In the genomic region with DNA sequence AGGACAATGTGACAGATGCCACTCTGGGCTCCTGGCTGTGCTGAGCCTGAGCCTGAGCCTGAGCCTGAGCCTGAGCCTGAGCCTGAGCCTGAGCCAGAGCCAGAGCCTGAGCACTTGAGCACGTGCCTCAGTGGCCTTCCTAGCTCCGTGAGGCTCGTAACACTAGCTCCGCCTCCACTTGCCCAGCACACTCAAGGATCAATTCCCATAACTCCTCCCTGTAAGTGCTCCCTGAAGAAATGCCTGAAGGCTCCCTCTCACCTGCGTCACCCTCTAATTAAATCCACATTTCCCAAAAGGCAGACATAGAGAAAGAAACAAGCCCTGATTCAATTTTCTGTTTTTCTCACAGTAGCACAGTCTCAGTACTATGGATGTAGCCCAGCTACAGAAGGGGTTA, we compare ENCODE assay signal across 30 mouse cellular contexts. TPM values are rescaled to one million over a fixed set of nuclear protein-coding genes. Genes with fewer than 3 reads are reported as not detected.
DNase-seq lines count a peak whose midpoint lies in the region; ATAC-seq lines count a peak whose summit lies in the region.
"Had no signal": no experiment of that assay in that cellular context is flagged by ENCODE, and none has a peak within 500 bp of the region (broad histone marks: within the 10 kb centered on the region; RNA-seq: fewer than 3 reads in every experiment).

No protein-coding gene starts in this region.

- WGBS in limb, embryonic 12.5 days: 22% methylated on average over 5 of the region's 5 CpGs
- WGBS in limb, embryonic 10.5 days: 55% methylated on average over 5 of the region's 5 CpGs

- H3K36me3 ChIP-seq in limb, embryonic 12.5 days: no peaks in the 10 kb centered on the region
- no peaks in the 10 kb centered on the region for H3K36me3 ChIP-seq in limb, embryonic 10.5 days
- H3K36me3 ChIP-seq: embryonic facial prominence, embryonic 12.5 days; forebrain, embryonic 10.5 days; G1E; heart, embryonic 12.5 days; heart, embryonic 15.5 days; hindbrain, embryonic 12.5 days; hindbrain, embryonic 15.5 days; intestine, embryonic 15.5 days had no signal

- no peaks in the 10 kb centered on the region for H3K4me1 ChIP-seq in limb, embryonic 12.5 days (replicated peaks)
- peaks cover 6% of the 10 kb centered on the region; the same call in 1 of the 2 replicates for H3K4me1 ChIP-seq in limb, embryonic 10.5 days
- H3K4me1 ChIP-seq: embryonic facial prominence, embryonic 12.5 days; forebrain, embryonic 10.5 days; forebrain, embryonic 13.5 days; heart, embryonic 12.5 days; heart, embryonic 15.5 days; hindbrain, embryonic 12.5 days; hindbrain, embryonic 15.5 days; intestine, embryonic 15.5 days had no signal

- H3K27me3 ChIP-seq in limb, embryonic 12.5 days: no peaks in the 10 kb centered on the region
- H3K27me3 ChIP-seq in limb, embryonic 10.5 days (ENCODE audit: low read depth, poor library complexity, severe bottlenecking): no peaks in the 10 kb centered on the region
- H3K27me3 ChIP-seq: CH12.LX; embryonic facial prominence, embryonic 12.5 days; forebrain, embryonic 13.5 days; heart, embryonic 15.5 days; hindbrain, embryonic 12.5 days; hindbrain, embryonic 15.5 days; intestine, embryonic 15.5 days; Patski had no signal

- no peak overlapping the region for H3K27ac ChIP-seq in limb, embryonic 12.5 days
- H3K27ac ChIP-seq in limb, embryonic 10.5 days: no peak overlapping the region
- H3K27ac ChIP-seq: embryonic facial prominence, embryonic 12.5 days; forebrain, embryonic 10.5 days; forebrain, embryonic 13.5 days; heart, embryonic 15.5 days; hindbrain, embryonic 12.5 days; hindbrain, embryonic 15.5 days; intestine, embryonic 15.5 days had no signal

- H3K4me3 ChIP-seq in limb, embryonic 12.5 days (replicated peaks): no peak overlapping the region
- no peak overlapping the region for H3K4me3 ChIP-seq in limb, embryonic 10.5 days
- H3K4me3 ChIP-seq: embryonic facial prominence, embryonic 12.5 days; forebrain, embryonic 10.5 days; forebrain, embryonic 13.5 days; heart, embryonic 12.5 days; heart, embryonic 15.5 days; hindbrain, embryonic 12.5 days; hindbrain, embryonic 15.5 days; intestine, embryonic 15.5 days had no signal

- H3K9me3 ChIP-seq in limb, embryonic 12.5 days: no peaks in the 10 kb centered on the region
- H3K9me3 ChIP-seq in limb, embryonic 10.5 days (replicated peaks): no peaks in the 10 kb centered on the region
- H3K9me3 ChIP-seq: embryonic facial prominence, embryonic 12.5 days; forebrain, embryonic 13.5 days; G1E; heart, embryonic 15.5 days; hindbrain, embryonic 12.5 days; hindbrain, embryonic 15.5 days; intestine, embryonic 15.5 days had no signal

- DNase-seq in heart, adult 11 months: peak; percentile 64
- DNase-seq in heart, postnatal 36 days: no peak
- DNase-seq in limb, embryonic 10.5 days (ENCODE audit: low spot score): no peak
- DNase-seq in ZHBTc4 (ENCODE audit: low read depth, low spot score): peak; percentile 20
- no peak for DNase-seq in kidney, postnatal 14 days
- DNase-seq: adrenal gland, adult 8-10 months; adrenal gland, postnatal 25 days; B cell, adult 2 months; cerebellum, adult 11-12 months; cerebellum, adult 8-10 months; cerebellum, postnatal 14 days; gastrocnemius, postnatal 10 days; gastrocnemius, postnatal 36 days; heart, postnatal 10 days; heart, postnatal 4 days; kidney, adult 11 months had no signal

- ATAC-seq in limb, embryonic 12.5 days (ENCODE audit: insufficient number of reproducible peaks, insufficient read depth, low FRiP score, low TSS enrichment, low read depth): 0 out of 2 replicates have a peak, but pooled peaks have one; percentile 37
- ATAC-seq: activated CD4-positive, CD25-positive, alpha-beta regulatory T cell, adult 4 months; forebrain, embryonic 13.5 days; forebrain, embryonic 16.5 days; intestine, embryonic 15.5 days; Patski had no signal

- intact Hi-C loops in heart, postnatal 36 days (cut with DNase I): no loop called here

- no peak overlapping the region for H3K9ac ChIP-seq in limb, embryonic 12.5 days (replicated peaks)
- H3K9ac ChIP-seq: embryonic facial prominence, embryonic 12.5 days; forebrain, embryonic 13.5 days; heart, embryonic 12.5 days; heart, embryonic 15.5 days; hindbrain, embryonic 12.5 days; hindbrain, embryonic 15.5 days; intestine, embryonic 15.5 days had no signal

- H3K4me2 ChIP-seq in limb, embryonic 12.5 days: no peak overlapping the region
- H3K4me2 ChIP-seq: embryonic facial prominence, embryonic 12.5 days; forebrain, embryonic 13.5 days; heart, embryonic 12.5 days; heart, embryonic 15.5 days; hindbrain, embryonic 12.5 days; hindbrain, embryonic 15.5 days; intestine, embryonic 15.5 days had no signal

RNA-seq across cellular contexts. Expression of a gene that starts 37.8 kb away (rescaled TPM):
- 1 to 10 TPM; 3.6 to 3.7 TPM for total RNA-seq in heart, postnatal 36 days (2021)
- polyA plus RNA-seq in limb, embryonic 12.5 days (2016; fragmentation: Nextera tagmentation; extraction: Ambion mirVana): 3.4 and 4.8 TPM in 2 replicates
- polyA plus RNA-seq in limb, embryonic 10.5 days (2016; fragmentation: Nextera tagmentation; extraction: Ambion mirVana): 0.77 and 0.79 TPM in 2 replicates
- polyA plus RNA-seq: G1E had no signal

Comparison
In these comparisons a context has a peak if more than half of its experiments do, and no peak if none do; other contexts are left out.
1. DNase-seq: peak in heart, adult 11 months (single experiment) and ZHBTc4 (single experiment); none in heart, postnatal 36 days (0 of 2), limb, embryonic 10.5 days (single experiment) and kidney, postnatal 14 days (single experiment).